Mouse (Mus musculus): ENCODE results near the gene Akap6. TPM values are rescaled to one million over a fixed set of nuclear protein-coding genes. Genes with fewer than 3 reads are reported as not detected.
A peak's percentile ranks its signal among the peaks of the same experiment; 100 is the strongest.

The Akap6 gene
- polyA plus RNA-seq (2015; fragmentation: Nextera tagmentation; extraction: Ambion mirVana), result 15.3 and 17.4 TPM in 2 replicates

DNA sequence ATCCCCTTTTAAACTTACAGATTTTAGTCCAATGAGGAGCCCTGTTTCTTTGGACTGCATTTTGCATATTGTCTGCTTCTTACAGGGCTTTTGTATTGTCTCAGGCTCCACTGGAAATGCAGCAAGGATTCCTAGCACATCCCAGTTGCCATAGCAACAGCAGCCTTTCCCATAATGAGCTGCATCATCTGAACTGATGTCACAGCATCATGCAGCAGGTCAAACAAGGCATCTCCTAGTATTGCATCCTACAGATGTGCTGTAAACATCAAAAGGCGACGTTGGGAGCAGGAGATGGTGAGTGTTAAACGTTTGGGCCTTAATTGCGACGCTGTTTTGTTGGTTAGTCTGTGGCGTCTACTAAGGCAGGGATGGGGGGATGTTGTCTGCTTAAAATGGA is at the start of gene Akap6:
Akap6 (plus strand) TSS at position 238 of the 400 bp plus-strand sequence.
- Histone ChIP-seq H3K4me2 (peak within 1 kb of the TSS; percentile 76), H3K9me3 (replicated peaks) (no peaks in the 10 kb centered on the region)

DNA sequence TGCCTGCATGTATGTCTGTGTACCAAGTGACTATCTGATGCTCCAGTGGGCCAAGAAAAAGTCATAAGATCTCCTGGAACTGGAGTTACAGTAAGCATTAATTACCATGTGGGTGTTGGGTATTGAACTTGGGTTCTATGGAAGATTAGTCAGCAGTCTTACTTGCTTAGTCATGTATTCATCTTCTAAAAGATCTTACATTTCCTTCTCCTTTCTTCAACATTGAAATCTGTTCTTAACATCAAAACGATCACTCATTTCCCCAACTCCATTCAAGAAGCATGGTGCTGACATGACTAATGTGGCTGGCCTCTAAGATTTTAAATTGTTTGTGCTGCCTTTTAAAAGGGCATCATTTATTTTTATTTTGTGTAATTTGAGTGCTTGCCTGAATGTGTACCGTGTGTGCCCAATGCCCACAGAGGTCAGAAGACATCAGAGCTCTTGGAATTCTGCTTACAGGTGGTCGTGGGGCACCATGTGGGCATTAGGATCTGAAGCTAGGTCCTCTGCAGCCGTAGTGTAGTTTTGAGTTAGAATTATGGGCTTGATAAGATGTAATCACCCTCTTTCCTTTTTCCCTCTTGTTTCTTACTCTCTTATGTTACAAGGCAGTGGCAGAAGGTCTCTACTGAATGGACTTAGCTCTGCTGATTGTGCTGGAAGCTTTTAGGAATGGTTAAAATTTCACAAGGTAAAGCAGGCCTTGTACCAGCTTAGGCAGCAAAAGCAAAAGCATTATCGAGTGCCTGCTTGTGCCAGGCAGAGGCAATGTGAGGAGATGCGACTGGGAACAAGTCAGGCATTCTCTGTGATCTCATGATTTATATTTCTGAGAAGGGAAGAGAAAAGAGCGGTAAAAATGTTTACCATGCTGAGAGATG is 36.0 kb upstream of the Akap6 start:
- Histone ChIP-seq H3K27me3 (no peaks in the 10 kb centered on the region), H3K4me2 (no peak overlapping the region), H3K4me3 (no peak overlapping the region), H3K9me3 (replicated peaks) (no peaks in the 10 kb centered on the region), H3K27ac (no peak overlapping the region), H3K9ac (no peak overlapping the region), H3K4me1 (no peaks in the 10 kb centered on the region), H3K36me3 (ENCODE audit: poor library complexity, severe bottlenecking) (no peaks in the 10 kb centered on the region)
- no peak for ATAC-seq
- WGBS, result 88% methylated on average over 7 of the region's 7 CpGs

More for the DNA sequence above, at the start of gene Akap6:
- Histone ChIP-seq H3K4me1 (peaks cover 49% of the 10 kb centered on the region), H3K9ac (peak within 1 kb of the TSS; percentile 70), H3K4me3 (peak within 1 kb of the TSS; percentile 53), H3K36me3 (ENCODE audit: poor library complexity, severe bottlenecking) (no peaks in the 10 kb centered on the region), H3K27ac (peak within 1 kb of the TSS; percentile 87), H3K27me3 (no peaks in the 10 kb centered on the region)
- peak; percentile 89 for ATAC-seq
- WGBS, result 7% methylated on average over 6 of the region's 6 CpGs

DNA sequence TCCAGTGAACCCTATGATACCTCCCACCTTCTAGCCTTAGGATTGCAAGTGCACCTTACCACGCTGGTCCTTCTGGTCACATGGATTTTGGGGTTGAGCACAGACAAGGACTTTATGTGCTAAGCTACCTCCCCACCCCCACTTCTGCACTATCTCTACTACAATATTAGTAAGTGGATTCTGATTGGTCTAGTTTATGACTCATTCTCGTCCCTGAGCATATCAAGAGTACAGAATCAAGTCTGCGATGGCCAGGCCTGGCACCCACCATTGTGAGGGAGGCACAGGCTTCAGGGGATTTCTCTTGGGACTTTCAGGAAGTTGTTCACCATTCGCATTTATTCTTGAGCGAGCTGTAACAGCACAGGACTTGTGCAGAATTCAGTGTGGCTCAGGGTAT is 34.2 kb upstream of the Akap6 start:
- no peaks in the 10 kb centered on the region for H3K4me1 ChIP-seq

DNA sequence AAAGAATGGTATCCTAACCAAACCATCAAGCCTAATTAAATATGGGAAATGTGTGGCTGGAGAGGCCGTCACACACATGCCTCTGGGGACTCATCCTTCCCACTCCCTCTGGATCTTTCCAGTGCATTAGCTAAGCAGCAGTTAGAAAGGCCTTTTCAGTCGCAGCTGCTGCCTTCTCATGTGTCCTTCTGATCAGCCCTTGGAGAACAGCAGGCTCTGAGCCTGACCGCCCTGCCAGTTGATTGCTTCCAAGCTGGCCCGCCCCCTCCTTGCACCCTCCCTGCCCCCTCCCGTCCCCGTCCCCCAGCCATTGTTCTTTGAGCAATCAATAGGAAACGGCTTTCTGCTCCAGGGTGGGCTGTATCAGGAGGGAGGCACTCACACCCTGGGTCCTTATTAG is 27.7 kb upstream of the Akap6 start:
- H3K9me3 ChIP-seq (replicated peaks), result no peaks in the 10 kb centered on the region
- no peaks in the 10 kb centered on the region for H3K36me3 ChIP-seq (ENCODE audit: poor library complexity, severe bottlenecking)
- peak overlapping the region; percentile 35 for H3K4me2 ChIP-seq
- no peak overlapping the region for H3K4me3 ChIP-seq
- H3K9ac ChIP-seq, result no peak overlapping the region
- peaks cover 11% of the 10 kb centered on the region for H3K4me1 ChIP-seq
- peak overlapping the region; percentile 41 for H3K27ac ChIP-seq
- ATAC-seq, result peak; percentile 79; the same call in 1 of the 2 replicates
- no peaks in the 10 kb centered on the region for H3K27me3 ChIP-seq
- WGBS, result under 1% methylated on average over 7 of the region's 7 CpGs

More for the DNA sequence above, 34.2 kb upstream of the Akap6 start:
- Histone ChIP-seq H3K9ac (no peak overlapping the region), H3K36me3 (ENCODE audit: poor library complexity, severe bottlenecking) (no peaks in the 10 kb centered on the region), H3K27ac (no peak overlapping the region), H3K9me3 (replicated peaks) (no peaks in the 10 kb centered on the region), H3K4me2 (no peak overlapping the region), H3K27me3 (no peaks in the 10 kb centered on the region), H3K4me3 (no peak overlapping the region)
- no peak for ATAC-seq
- 86% methylated on average over 5 of the region's 5 CpGs for WGBS

DNA sequence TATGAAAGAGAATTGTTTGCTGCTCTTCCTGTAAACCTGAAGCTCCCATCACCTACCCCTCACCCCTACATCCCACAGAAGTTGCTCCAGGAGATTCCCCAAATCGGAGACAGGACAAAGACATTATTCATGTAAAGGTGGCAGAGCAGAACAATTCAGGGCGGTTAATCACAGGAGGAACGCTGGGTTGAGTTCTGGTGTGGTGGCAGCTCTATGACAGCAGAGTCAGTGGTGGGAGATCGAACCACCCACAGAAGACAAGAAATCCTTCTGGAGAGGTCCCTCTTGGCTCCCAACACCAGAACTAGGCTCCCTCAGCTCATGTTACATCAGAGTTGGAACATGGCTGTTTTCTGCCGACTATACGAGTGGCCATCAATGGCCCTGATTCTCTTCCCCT is 27.2 kb upstream of the Akap6 start:
- Histone ChIP-seq H3K4me3 (no peak overlapping the region), H3K27ac (peak overlapping the region; percentile 41), H3K9me3 (replicated peaks) (no peaks in the 10 kb centered on the region), H3K36me3 (ENCODE audit: poor library complexity, severe bottlenecking) (no peaks in the 10 kb centered on the region), H3K9ac (no peak overlapping the region), H3K4me2 (peak overlapping the region; percentile 35; the same call in 1 of the 2 replicates), H3K27me3 (no peaks in the 10 kb centered on the region), H3K4me1 (peaks cover 11% of the 10 kb centered on the region)
- WGBS, result 34% methylated on average over 6 of the region's 6 CpGs
- 0 out of 2 replicates have a peak, but pooled peaks have one; percentile 22 for ATAC-seq

DNA sequence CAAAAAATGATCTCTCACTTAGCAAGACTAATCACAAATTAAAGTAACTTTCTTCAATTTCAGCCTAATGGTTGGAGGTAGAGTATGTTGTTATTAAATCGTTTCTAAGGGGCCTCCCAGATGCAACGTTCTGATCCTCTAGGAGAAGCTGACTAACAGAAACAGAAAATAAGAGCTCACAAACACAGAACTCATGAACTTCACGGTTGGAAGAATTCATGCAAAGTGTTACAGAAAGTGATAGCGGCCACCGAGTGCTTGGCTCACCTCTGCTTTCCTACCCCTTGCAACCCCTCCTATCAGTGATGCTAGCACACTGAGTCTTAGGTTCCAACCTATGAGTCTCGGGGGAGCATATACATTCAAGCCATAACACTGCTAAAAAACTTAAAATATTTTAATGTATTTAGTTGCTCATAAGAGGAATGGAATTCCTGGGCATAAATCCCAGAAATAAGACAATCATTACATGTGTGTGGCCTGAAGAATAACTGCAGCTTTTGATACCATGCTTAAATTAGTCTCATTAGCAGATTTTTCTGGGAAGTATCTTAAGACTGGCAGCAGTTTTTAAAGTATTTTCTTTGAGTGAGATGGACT is 25.7 kb upstream of the Akap6 start:
- Histone ChIP-seq H3K27me3 (no peaks in the 10 kb centered on the region), H3K27ac (no peak overlapping the region), H3K4me1 (peaks cover 11% of the 10 kb centered on the region), H3K36me3 (ENCODE audit: poor library complexity, severe bottlenecking) (no peaks in the 10 kb centered on the region), H3K4me3 (no peak overlapping the region), H3K9me3 (replicated peaks) (no peaks in the 10 kb centered on the region), H3K9ac (no peak overlapping the region), H3K4me2 (no peak overlapping the region)
- no peak for ATAC-seq
- 79% methylated on average over 6 of the region's 6 CpGs for WGBS

DNA sequence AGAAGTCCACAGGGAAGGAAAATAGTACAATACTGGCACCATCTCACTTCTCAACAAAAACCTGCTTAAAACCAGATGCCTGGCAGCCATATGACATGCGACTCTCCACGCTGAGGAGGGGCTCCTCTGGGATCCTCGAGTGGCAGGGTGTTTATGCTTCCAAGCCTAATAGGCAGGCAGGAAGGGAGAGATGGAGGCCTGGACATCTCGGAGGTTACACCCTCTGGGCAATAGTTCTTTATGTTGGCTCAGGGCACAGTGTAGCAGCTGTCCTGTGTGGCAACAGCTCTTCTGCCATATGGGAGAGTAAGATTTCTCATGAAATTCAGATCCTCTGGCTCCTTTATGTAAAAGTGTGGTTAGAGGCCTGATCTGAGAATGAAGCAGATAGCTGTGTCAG is 24.2 kb upstream of the Akap6 start:
- peak; percentile 84 for ATAC-seq
- Histone ChIP-seq H3K36me3 (ENCODE audit: poor library complexity, severe bottlenecking) (no peaks in the 10 kb centered on the region), H3K4me2 (no peak overlapping the region), H3K9ac (no peak overlapping the region), H3K4me3 (no peak overlapping the region), H3K9me3 (replicated peaks) (no peaks in the 10 kb centered on the region), H3K27me3 (no peaks in the 10 kb centered on the region), H3K4me1 (peaks cover 11% of the 10 kb centered on the region), H3K27ac (peak overlapping the region; percentile 68)
- WGBS, result 51% methylated on average over 4 of the region's 4 CpGs

DNA sequence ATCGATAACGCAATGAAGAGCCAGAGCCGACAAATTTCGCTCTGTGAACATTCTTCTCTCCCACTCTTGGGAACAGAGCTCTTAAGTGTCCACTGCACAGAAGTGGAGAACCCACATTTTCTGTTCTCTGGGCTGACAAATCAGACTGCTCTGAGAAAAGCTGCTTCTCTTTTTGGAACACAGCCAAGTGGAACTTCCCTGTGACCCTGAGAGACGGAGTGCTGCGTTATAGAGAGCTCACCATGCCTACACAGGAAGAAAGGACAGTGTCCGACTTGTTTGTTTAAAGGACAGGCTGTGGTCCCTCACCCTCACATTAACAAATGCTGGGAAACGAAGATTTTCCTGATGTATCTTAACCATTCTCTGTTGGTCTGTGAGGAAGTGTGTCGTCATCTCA is 11.8 kb upstream of the Akap6 start:
- ATAC-seq, result no peak
- 69% methylated on average over 9 of the region's 9 CpGs for WGBS

DNA sequence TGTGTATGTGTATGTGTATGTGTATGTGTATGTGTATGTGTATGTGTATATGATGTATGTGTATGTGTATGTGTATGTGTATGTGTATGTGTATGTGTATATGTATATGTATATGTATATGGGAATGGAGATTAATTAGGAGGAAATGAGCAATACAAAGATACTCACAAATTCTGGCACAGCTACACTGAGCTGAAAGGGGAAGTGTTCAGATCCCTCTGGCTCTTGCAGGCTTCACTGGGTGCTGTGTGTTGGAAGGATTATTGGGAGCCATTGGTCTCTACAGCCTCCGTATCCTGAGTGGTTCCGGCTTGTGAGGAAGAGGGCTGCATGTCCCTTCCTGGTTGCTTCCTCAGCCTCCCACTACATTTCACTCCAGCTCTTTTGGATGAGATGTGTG is 10.5 kb upstream of the Akap6 start:
- Histone ChIP-seq H3K27ac (no peak overlapping the region), H3K27me3 (no peaks in the 10 kb centered on the region), H3K9me3 (replicated peaks) (no peaks in the 10 kb centered on the region), H3K4me3 (no peak overlapping the region), H3K4me1 (no peaks in the 10 kb centered on the region), H3K9ac (no peak overlapping the region), H3K36me3 (ENCODE audit: poor library complexity, severe bottlenecking) (no peaks in the 10 kb centered on the region), H3K4me2 (no peak overlapping the region)
- ATAC-seq, result no peak
- 97% methylated on average over 2 of the region's 2 CpGs for WGBS

More for the DNA sequence above, 11.8 kb upstream of the Akap6 start:
- no peak overlapping the region for H3K4me2 ChIP-seq
- no peaks in the 10 kb centered on the region for H3K9me3 ChIP-seq (replicated peaks)
- H3K36me3 ChIP-seq (ENCODE audit: poor library complexity, severe bottlenecking), result no peaks in the 10 kb centered on the region
- H3K27me3 ChIP-seq, result no peaks in the 10 kb centered on the region
- no peak overlapping the region for H3K27ac ChIP-seq
- H3K4me1 ChIP-seq, result no peaks in the 10 kb centered on the region
- H3K4me3 ChIP-seq, result no peak overlapping the region
- no peak overlapping the region for H3K9ac ChIP-seq

DNA sequence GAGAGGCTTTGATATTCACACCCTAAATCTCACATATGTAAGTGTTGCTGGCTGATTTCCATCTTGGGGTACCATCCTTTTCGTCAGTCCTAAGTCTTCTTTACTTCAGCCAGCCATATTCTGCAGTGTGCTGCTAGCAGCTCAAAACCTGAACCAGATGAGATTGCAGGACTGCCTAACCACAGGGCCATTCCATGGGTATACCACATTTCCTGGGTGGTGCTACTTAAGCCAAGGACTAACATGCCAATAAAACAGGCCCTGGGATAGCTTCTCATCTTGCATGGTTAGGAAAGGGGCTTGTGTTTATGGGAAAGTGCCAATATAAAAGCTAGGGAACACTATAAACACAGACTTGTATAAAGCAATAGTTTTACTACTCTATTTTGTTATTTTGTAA is 7.6 kb upstream of the Akap6 start:
- Histone ChIP-seq H3K4me2 (no peak overlapping the region), H3K27me3 (no peaks in the 10 kb centered on the region), H3K9me3 (replicated peaks) (no peaks in the 10 kb centered on the region), H3K4me1 (no peaks in the 10 kb centered on the region), H3K4me3 (no peak overlapping the region), H3K27ac (no peak overlapping the region), H3K9ac (no peak overlapping the region), H3K36me3 (ENCODE audit: poor library complexity, severe bottlenecking) (no peaks in the 10 kb centered on the region)
- 77% methylated on average over 1 of the region's 1 CpGs for WGBS
- no peak for ATAC-seq

DNA sequence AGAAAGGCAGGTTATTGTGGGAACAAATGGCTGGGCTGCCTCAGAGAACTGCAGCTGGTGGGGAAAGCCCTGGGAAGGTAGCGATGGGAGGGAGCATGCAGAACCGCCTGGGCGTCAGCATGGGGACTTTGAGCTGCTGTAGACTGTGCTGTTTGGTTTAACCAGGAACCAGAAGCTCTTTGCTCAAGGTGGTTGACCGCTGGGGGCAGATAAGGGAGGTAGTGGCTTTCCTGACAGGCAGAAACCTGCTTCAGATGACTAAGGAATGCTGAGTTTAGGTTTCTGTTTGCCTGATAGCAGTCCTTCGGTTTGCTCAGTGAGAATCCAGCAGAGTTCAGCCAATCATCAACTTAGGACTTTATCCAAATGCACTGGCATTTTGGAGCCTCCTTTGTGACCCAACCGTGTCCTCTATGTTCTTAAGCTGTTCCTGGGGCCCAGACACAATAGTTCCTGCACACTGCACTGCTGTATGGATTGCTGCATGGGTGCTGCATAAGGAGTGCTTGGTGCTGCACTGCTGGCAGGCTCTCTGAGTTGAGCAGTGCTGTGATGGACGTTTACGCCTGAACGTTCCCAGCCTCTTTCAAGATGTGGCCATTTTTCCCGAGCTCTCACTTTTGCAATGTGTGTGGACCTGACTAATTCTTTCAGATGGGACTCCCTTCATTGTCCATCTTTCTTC is 6.8 kb upstream of the Akap6 start:
- Histone ChIP-seq H3K4me1 (peaks cover 2% of the 10 kb centered on the region; the same call in 1 of the 2 replicates), H3K9ac (no peak overlapping the region), H3K27me3 (no peaks in the 10 kb centered on the region), H3K4me3 (no peak overlapping the region), H3K9me3 (replicated peaks) (no peaks in the 10 kb centered on the region), H3K36me3 (ENCODE audit: poor library complexity, severe bottlenecking) (no peaks in the 10 kb centered on the region), H3K27ac (no peak overlapping the region), H3K4me2 (no peak overlapping the region)
- WGBS, result 57% methylated on average over 10 of the region's 10 CpGs
- no peak for ATAC-seq

Measured in forebrain, embryonic 13.5 days (tissue).